Mouse (Mus musculus) hindbrain, embryonic 10.5 days (tissue): ENCODE measurements around the gene Olfr916. TPM values are rescaled to one million over a fixed set of nuclear protein-coding genes. Genes with fewer than 3 reads are reported as not detected.

Source experiments
- DNase-seq: peaks from one replicate; pipeline ENCODE4 v3.0.0-alpha.2; 2017; ENCODE audit warnings: low spot score
- H3K27ac ChIP-seq: fragments of 300-500 bp; sonication (generic); 2 replicates; pipeline ENCODE4 v1.5.1; 2016; ENCODE audit warnings: mild to moderate bottlenecking, moderate library complexity
- H3K27me3 ChIP-seq: fragments of 300-500 bp; sonication (generic); 2 replicates; pipeline ENCODE4 v1.6.1; 2016; ENCODE audit warnings: mild to moderate bottlenecking; ENCODE audit not compliant: poor library complexity, insufficient read depth, severe bottlenecking
- H3K36me3 ChIP-seq: fragments of 300-500 bp; sonication (generic); 2 replicates; pipeline ENCODE4 v1.6.1; 2016; ENCODE audit warnings: mild to moderate bottlenecking, moderate library complexity
- H3K4me1 ChIP-seq: fragments of 300-500 bp; sonication (generic); replicated peaks from 2 replicates; pipeline ENCODE4 v1.6.1; 2016; ENCODE audit warnings: mild to moderate bottlenecking
- H3K4me3 ChIP-seq: fragments of 300-500 bp; sonication (generic); 2 replicates; pipeline ENCODE4 v1.5.1; 2016; ENCODE audit warnings: mild to moderate bottlenecking, moderate library complexity
- H3K9me3 ChIP-seq: fragments of 300-500 bp; sonication (generic); 2 replicates; pipeline ENCODE4 v1.6.1; 2016; ENCODE audit warnings: mild to moderate bottlenecking, moderate library complexity
- WGBS: fragments of 180-500 bp; shearing (Covaris S2); methylation state at CpG from one replicate; pipeline ENCODE4 v1.1.7; 2016; 5-methylcytosine and 5-hydroxymethylcytosine counted together
- polyA plus RNA-seq: library from polyadenylated mRNA; unstranded; fragments of >200 nt; fragmentation: Nextera tagmentation; extraction: Ambion mirVana; gene quantifications from 2 replicates; pipeline ENCODE4 v1.2.1, GENCODE M21; 2016

Olfr916 gene
- polyA plus RNA-seq: not detected in 2 replicates

- H3K4me3 ChIP-seq: no peak within 1 kb of the TSS
- WGBS: 73% methylated on average over 1 of the region's 1 CpGs
- no peak for DNase-seq
- H3K27me3 ChIP-seq: no peaks in the 10 kb centered on the region
- H3K36me3 ChIP-seq: no peaks in the 10 kb centered on the region
- no peak within 1 kb of the TSS for H3K27ac ChIP-seq
- H3K4me1 ChIP-seq: no peaks in the 10 kb centered on the region
- no peaks in the 10 kb centered on the region for H3K9me3 ChIP-seq
Observed at GRCm38 (mm10) chr9:38659775-38660174, at the start of gene Olfr916. Olfr916 (minus strand) TSS chr9:38659875.

GRCm38 (mm10) chr9:38674501-38674900 lies 14.8 kb upstream of the Olfr916 start, which contains the start of gene Olfr918:
Olfr918 (minus strand) TSS chr9:38674601.
- no peaks in the 10 kb centered on the region for H3K27me3 ChIP-seq
- H3K9me3 ChIP-seq: no peaks in the 10 kb centered on the region
- no peaks in the 10 kb centered on the region for H3K36me3 ChIP-seq
- H3K4me1 ChIP-seq: no peaks in the 10 kb centered on the region
- no peak within 1 kb of the TSS for H3K4me3 ChIP-seq
- H3K27ac ChIP-seq: no peak within 1 kb of the TSS
- no peak for DNase-seq
- WGBS: 90% methylated on average over 2 of the region's 2 CpGs

- no peaks in the 10 kb centered on the region for H3K9me3 ChIP-seq
- 84% methylated on average over 2 of the region's 2 CpGs for WGBS
Observed at GRCm38 (mm10) chr9:38672887-38673286, 13.2 kb upstream of the Olfr916 start.

GRCm38 (mm10) chr9:38665742-38666141 lies 6.1 kb upstream of the Olfr916 start, which contains the start of gene Olfr917:
Olfr917 (minus strand) TSS chr9:38665842.
- Histone ChIP-seq H3K9me3 (no peaks in the 10 kb centered on the region), H3K27ac (no peak within 1 kb of the TSS), H3K27me3 (no peaks in the 10 kb centered on the region), H3K4me1 (no peaks in the 10 kb centered on the region), H3K4me3 (no peak within 1 kb of the TSS), H3K36me3 (no peaks in the 10 kb centered on the region)
- 90% methylated on average over 1 of the region's 1 CpGs for WGBS
- DNase-seq: no peak

More at GRCm38 (mm10) chr9:38672887-38673286, 13.2 kb upstream of the Olfr916 start:
- Histone ChIP-seq H3K4me1 (no peaks in the 10 kb centered on the region), H3K36me3 (no peaks in the 10 kb centered on the region), H3K4me3 (no peak overlapping the region), H3K27me3 (no peaks in the 10 kb centered on the region), H3K27ac (no peak overlapping the region)
- no peak for DNase-seq

GRCm38 (mm10) chr9:38632406-38632805 lies 27.3 kb downstream of the Olfr916 start:
- Histone ChIP-seq H3K36me3 (no peaks in the 10 kb centered on the region), H3K9me3 (peaks cover 12% of the 10 kb centered on the region; the same call in 1 of the 2 replicates), H3K27ac (no peak overlapping the region), H3K4me3 (no peak overlapping the region), H3K27me3 (no peaks in the 10 kb centered on the region), H3K4me1 (no peaks in the 10 kb centered on the region)
- DNase-seq: no peak
- 84% methylated on average over 4 of the region's 4 CpGs for WGBS

Other genes with a start within 250 kb of the Olfr916 start
- gene Olfr901, start 230.4 kb downstream of the Olfr916 start, polyA plus RNA-seq: not detected in 2 replicates
- gene Olfr902, start 212.2 kb downstream of the Olfr916 start, polyA plus RNA-seq: not detected in 2 replicates
- not detected in 2 replicates for gene Olfr904, start 196.7 kb downstream of the Olfr916 start, polyA plus RNA-seq
- gene Olfr905, start 188.8 kb downstream of the Olfr916 start, polyA plus RNA-seq: not detected in 2 replicates
- gene Olfr906, start 172.8 kb downstream of the Olfr916 start, polyA plus RNA-seq: not detected in 2 replicates
- gene Olfr907, start 164.1 kb downstream of the Olfr916 start, polyA plus RNA-seq: not detected in 2 replicates
- gene Olfr911-ps1, start 138.3 kb downstream of the Olfr916 start, polyA plus RNA-seq: not detected in 2 replicates
- not detected in 2 replicates for gene Olfr910, start 122.0 kb downstream of the Olfr916 start, polyA plus RNA-seq
- gene Olfr912, start 79.7 kb downstream of the Olfr916 start, polyA plus RNA-seq: not detected in 2 replicates
- gene Olfr913, start 67.1 kb downstream of the Olfr916 start, polyA plus RNA-seq: not detected in 2 replicates
- gene Olfr914, start 54.8 kb downstream of the Olfr916 start, polyA plus RNA-seq: not detected in 2 replicates
- gene Olfr917, start 6.0 kb upstream of the Olfr916 start, polyA plus RNA-seq: not detected in 2 replicates
- gene Olfr918, start 14.7 kb upstream of the Olfr916 start, polyA plus RNA-seq: not detected in 2 replicates
- not detected in 2 replicates for gene Olfr919, start 43.8 kb upstream of the Olfr916 start, polyA plus RNA-seq
- 6.3 and 7.5 TPM in 2 replicates for gene Vwa5a, start 58.4 kb upstream of the Olfr916 start, polyA plus RNA-seq
- not detected in 2 replicates for gene Olfr920, start 92.4 kb upstream of the Olfr916 start, polyA plus RNA-seq
- not detected in 2 replicates for gene Olfr921, start 113.2 kb upstream of the Olfr916 start, polyA plus RNA-seq
- not detected in 2 replicates for gene Olfr922, start 154.7 kb upstream of the Olfr916 start, polyA plus RNA-seq
- not detected in 2 replicates for gene Olfr923, start 166.7 kb upstream of the Olfr916 start, polyA plus RNA-seq
- gene Olfr924, start 184.6 kb upstream of the Olfr916 start, polyA plus RNA-seq: not detected in 2 replicates
- gene Olfr26, start 195.2 kb upstream of the Olfr916 start, polyA plus RNA-seq: not detected in 2 replicates
- gene Olfr926, start 217.3 kb upstream of the Olfr916 start, polyA plus RNA-seq: not detected in 2 replicates